Mouse (Mus musculus) limb, embryonic 12.5 days (tissue): ENCODE measurements around the gene Ube4b. TPM values are rescaled to one million over a fixed set of nuclear protein-coding genes. Genes with fewer than 3 reads are reported as not detected.

Experiments
- ATAC-seq: fragments of 200-750 bp; cut with Nextera tagmentation; 2 replicates; pipeline ENCODE4 v1.8.0; 2017; ENCODE audit warnings: low read depth, moderate TSS enrichment; ENCODE audit not compliant: insufficient number of reproducible peaks, insufficient read depth, low FRiP score, low TSS enrichment
- H3K27ac ChIP-seq: fragments of 300-500 bp; sonication (generic); 2 replicates; pipeline ENCODE4 v1.5.1; 2016; ENCODE audit warnings: mild to moderate bottlenecking, moderate library complexity
- H3K27me3 ChIP-seq: fragments of 300-500 bp; sonication (generic); 2 replicates; pipeline ENCODE4 v1.6.1; 2016; ENCODE audit warnings: mild to moderate bottlenecking, moderate library complexity
- H3K36me3 ChIP-seq: fragments of 300-500 bp; sonication (generic); 2 replicates; pipeline ENCODE4 v1.6.1; 2016; ENCODE audit warnings: mild to moderate bottlenecking, moderate library complexity
- H3K4me1 ChIP-seq: fragments of 300-500 bp; sonication (generic); replicated peaks from 2 replicates; pipeline ENCODE4 v1.6.1; 2016
- H3K4me2 ChIP-seq: fragments of 300-500 bp; sonication (generic); 2 replicates; pipeline ENCODE4 v1.6.1; 2016; ENCODE audit warnings: mild to moderate bottlenecking, moderate library complexity
- H3K4me3 ChIP-seq: fragments of 300-500 bp; sonication (generic); replicated peaks from 2 replicates; pipeline ENCODE4 v1.5.1; 2016; ENCODE audit warnings: mild to moderate bottlenecking
- H3K9ac ChIP-seq: fragments of 300-500 bp; sonication (generic); replicated peaks from 2 replicates; pipeline ENCODE4 v1.6.1; 2016; ENCODE audit warnings: mild to moderate bottlenecking, moderate library complexity
- H3K9me3 ChIP-seq: fragments of 300-500 bp; sonication (generic); 2 replicates; pipeline ENCODE4 v1.6.1; 2016; ENCODE audit warnings: mild to moderate bottlenecking, moderate library complexity
- WGBS: fragments of 180-500 bp; shearing (Covaris S2); methylation state at CpG from one replicate; pipeline ENCODE4 v1.1.7; 2016; 5-methylcytosine and 5-hydroxymethylcytosine counted together
- polyA plus RNA-seq: library from polyadenylated mRNA; unstranded; fragments of >200 nt; fragmentation: Nextera tagmentation; extraction: Ambion mirVana; gene quantifications from 2 replicates; pipeline ENCODE4 v1.2.1, GENCODE M21; 2016

Ube4b gene
- polyA plus RNA-seq, 1 experiment from 2014 or later: 55.1 TPM

DNA sequence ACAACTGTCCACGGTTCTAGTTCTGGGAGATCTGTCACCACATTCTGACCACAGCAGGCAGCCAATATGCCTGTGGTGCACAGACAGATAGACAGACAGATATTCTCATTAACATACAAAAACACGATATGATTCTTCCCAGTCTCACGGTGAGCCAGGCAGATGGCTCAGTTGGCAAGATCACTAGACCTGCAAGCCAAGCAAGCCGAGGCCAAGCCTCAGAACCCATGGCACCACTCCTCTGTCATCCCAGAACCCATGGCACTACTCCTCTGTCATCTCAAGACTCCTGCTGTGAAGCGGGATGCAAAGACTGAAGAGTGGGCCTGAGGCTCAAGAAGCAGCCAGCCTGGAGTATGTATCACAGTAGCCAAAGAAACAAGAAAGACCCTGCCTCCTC lies 3.0 kb upstream of the Ube4b start:
- H3K9ac ChIP-seq: no peak overlapping the region
- WGBS: 91% methylated on average over 5 of the region's 5 CpGs
- H3K9me3 ChIP-seq: no peaks in the 10 kb centered on the region
- H3K27me3 ChIP-seq: no peaks in the 10 kb centered on the region
- H3K4me3 ChIP-seq: no peak overlapping the region
- H3K27ac ChIP-seq: no peak overlapping the region
- no peaks in the 10 kb centered on the region for H3K36me3 ChIP-seq
- no peaks in the 10 kb centered on the region; the same call in 1 of the 2 replicates for H3K4me1 ChIP-seq
- no peak for ATAC-seq
- no peak overlapping the region for H3K4me2 ChIP-seq

DNA sequence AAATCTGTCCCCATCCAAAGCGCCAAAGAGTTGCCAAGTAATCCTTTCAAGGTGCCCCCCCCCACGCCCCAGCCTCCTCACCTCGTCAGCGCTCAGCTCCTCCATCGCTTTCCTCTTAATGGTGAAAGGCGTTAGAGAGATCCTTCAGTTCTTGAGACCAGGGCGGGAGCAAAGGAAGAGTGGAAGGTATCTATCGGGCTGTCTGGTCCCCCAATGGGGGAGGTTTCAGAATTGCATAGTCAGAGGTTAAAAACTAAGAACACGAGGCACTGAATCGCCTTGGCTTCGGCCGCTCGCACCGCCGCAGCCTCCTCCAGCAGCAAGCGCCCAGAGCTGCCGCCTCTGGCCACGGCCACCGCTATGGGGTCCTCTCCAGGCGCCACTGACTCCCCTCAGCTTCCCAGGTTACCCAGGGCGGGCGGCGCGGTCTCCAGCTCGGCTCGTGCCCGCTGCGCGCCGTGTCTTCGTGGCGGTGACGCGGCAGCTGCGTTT lies 702 bp downstream of the Ube4b start:
- H3K4me1 ChIP-seq: peaks cover 15% of the 10 kb centered on the region; the same call in 1 of the 2 replicates
- WGBS: under 1% methylated on average over 35 of the region's 35 CpGs
- peak; percentile 66; the same call in 1 of the 2 replicates for ATAC-seq

DNA sequence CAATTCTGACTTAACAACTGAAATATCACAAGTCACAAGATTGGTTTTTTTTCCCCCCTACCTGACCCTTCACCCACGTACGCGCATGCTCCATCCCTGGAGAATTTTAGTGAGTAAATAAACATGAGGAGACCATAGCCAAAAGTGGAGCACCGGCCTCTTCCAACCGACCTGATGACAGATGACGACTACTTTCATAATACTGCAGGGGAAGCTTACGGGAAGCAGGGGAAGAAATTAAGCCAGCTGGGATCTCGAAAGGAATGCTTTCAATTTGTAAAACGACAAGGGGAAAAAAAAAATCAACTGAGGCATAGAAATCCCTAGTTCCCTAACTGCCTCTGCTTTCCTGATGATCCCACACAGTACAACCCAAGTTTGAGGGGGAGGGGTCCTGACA lies 1.8 kb downstream of the Ube4b start:
- no peaks in the 10 kb centered on the region for H3K27me3 ChIP-seq
- peak overlapping the region; percentile 96 for H3K4me3 ChIP-seq
- H3K9ac ChIP-seq: peak overlapping the region; percentile 89
- ATAC-seq: no peak
- H3K4me2 ChIP-seq: peak overlapping the region; percentile 78
- H3K9me3 ChIP-seq: no peaks in the 10 kb centered on the region
- 0 out of 2 replicates have a peak, but pooled peaks cover 3% of the 10 kb centered on the region for H3K36me3 ChIP-seq
- H3K27ac ChIP-seq: 0 out of 2 replicates have a peak overlapping the region, but pooled peaks have one; percentile 29
- WGBS: under 1% methylated on average over 9 of the region's 9 CpGs
- H3K4me1 ChIP-seq: peaks cover 15% of the 10 kb centered on the region; the same call in 1 of the 2 replicates

More for the DNA sequence above, 702 bp downstream of the Ube4b start:
- Histone ChIP-seq H3K9ac (peak overlapping the region; percentile 89), H3K36me3 (no peaks in the 10 kb centered on the region), H3K9me3 (no peaks in the 10 kb centered on the region), H3K4me3 (peak overlapping the region; percentile 96), H3K27me3 (no peaks in the 10 kb centered on the region), H3K27ac (peak overlapping the region; percentile 98), H3K4me2 (peak overlapping the region; percentile 78)

DNA sequence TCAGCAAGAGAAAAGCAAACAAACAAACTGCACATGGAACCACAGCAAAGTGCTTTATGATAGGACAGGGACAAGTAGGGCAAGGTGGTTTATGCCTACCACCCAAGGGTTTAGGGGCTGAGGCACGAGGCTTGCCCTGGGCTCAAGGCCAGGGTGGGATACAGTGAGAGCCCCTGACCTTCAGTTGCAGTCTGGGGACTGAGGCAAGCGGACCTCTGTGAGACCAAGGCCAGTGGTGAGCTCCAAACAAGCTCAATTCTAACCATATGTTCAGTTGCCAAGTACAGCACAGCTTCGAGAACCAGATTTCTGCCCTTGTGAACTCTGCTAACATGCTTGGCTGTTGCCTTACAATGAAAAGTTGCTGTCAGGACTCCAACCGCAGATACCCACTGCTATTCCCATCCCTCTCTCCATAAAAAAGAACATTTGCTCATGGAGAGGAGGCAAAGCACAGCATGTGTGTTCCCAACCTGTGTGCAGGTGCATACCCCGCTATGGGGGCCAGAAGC lies 8.6 kb downstream of the Ube4b start:
- Histone ChIP-seq H3K4me1 (peaks cover 52% of the 10 kb centered on the region), H3K27ac (no peak overlapping the region), H3K9me3 (no peaks in the 10 kb centered on the region), H3K9ac (no peak overlapping the region), H3K36me3 (peaks cover 5% of the 10 kb centered on the region; the same call in 1 of the 2 replicates), H3K4me3 (no peak overlapping the region), H3K4me2 (no peak overlapping the region), H3K27me3 (no peaks in the 10 kb centered on the region)
- WGBS: 63% methylated on average over 5 of the region's 5 CpGs
- no peak for ATAC-seq

DNA sequence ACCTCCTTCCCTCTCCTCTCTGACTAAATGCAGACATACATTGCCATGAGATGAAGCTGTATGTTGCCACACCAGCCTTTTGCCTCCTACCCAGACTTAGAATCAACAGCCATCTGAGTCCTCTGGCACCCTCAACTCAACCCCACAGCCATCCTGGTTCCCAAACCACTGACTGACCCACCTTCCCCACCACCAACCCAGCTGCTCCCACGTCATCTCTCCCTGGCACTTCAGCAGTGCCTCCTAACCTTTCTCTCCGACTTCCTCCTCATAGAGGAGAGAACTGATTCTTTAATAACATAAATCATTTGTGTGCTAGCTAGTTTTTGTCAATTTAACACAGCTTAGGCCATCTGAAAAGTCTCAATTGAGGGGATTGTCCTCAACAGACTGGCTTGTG lies 9.6 kb downstream of the Ube4b start:
- H3K9ac ChIP-seq: no peak overlapping the region
- ATAC-seq: no peak
- peaks cover 9% of the 10 kb centered on the region for H3K36me3 ChIP-seq
- H3K4me2 ChIP-seq: no peak overlapping the region
- H3K4me3 ChIP-seq: no peak overlapping the region
- 77% methylated on average over 2 of the region's 2 CpGs for WGBS
- H3K4me1 ChIP-seq: peaks cover 49% of the 10 kb centered on the region
- H3K27me3 ChIP-seq: no peaks in the 10 kb centered on the region
- H3K27ac ChIP-seq: peak overlapping the region; percentile 79; the same call in 1 of the 2 replicates
- H3K9me3 ChIP-seq: no peaks in the 10 kb centered on the region

DNA sequence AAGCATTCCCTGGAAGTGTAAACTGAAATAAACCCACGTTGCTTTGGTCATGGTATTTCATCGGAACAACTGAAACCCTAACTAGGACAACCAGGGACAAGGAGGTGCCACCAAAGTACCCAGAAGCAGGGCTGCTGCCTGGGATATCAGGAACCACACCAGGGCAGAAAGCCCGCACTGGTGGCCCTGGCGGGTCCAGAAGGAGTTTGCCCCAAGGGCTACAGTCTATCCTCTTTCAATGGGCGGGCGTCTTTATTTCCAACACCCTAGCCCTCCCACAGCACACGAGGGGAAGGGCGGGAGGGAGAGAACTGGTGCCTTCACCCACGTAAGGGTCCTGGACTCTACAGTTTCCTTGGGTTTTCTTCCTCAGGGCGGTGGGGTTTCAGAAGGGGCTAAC lies 10.1 kb downstream of the Ube4b start:
- Histone ChIP-seq H3K27ac (peak overlapping the region; percentile 79), H3K27me3 (no peaks in the 10 kb centered on the region), H3K36me3 (peaks cover 9% of the 10 kb centered on the region), H3K9me3 (no peaks in the 10 kb centered on the region), H3K4me1 (peaks cover 44% of the 10 kb centered on the region), H3K4me3 (no peak overlapping the region), H3K4me2 (peak overlapping the region; percentile 34), H3K9ac (no peak overlapping the region)
- ATAC-seq: no peak
- WGBS: 60% methylated on average over 10 of the region's 10 CpGs

DNA sequence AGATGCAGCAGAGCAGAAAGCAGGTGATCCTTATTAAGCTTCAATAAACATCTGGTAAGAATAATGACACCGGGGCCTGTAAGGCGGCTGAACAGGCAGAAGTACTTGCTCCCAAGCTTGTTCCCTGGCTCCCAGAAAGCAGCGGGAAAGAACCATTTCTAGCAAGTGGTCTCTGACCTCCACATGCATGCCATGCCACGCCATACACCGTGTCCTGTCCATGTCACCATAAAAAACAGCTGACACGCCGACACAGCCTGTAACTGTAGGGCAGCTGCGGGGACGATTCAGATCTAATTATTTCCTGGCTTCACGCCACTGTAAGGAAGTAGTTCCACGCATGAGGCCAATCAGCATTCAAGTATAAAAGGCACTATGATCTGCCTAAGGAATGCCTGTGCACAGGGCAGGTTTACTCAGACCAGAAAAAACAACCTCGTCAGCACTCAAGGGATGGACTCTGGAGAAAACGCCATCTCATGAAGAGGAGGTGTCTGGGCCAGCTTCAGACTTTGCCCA lies 10.8 kb downstream of the Ube4b start:
- H3K4me1 ChIP-seq: peaks cover 43% of the 10 kb centered on the region
- peaks cover 11% of the 10 kb centered on the region for H3K36me3 ChIP-seq
- H3K4me2 ChIP-seq: peak overlapping the region; percentile 34
- no peaks in the 10 kb centered on the region for H3K9me3 ChIP-seq
- H3K4me3 ChIP-seq: no peak overlapping the region
- peak overlapping the region; percentile 79 for H3K27ac ChIP-seq
- ATAC-seq: peak; percentile 45; the same call in 1 of the 2 replicates
- H3K27me3 ChIP-seq: no peaks in the 10 kb centered on the region
- WGBS: 9% methylated on average over 13 of the region's 13 CpGs
- no peak overlapping the region for H3K9ac ChIP-seq

DNA sequence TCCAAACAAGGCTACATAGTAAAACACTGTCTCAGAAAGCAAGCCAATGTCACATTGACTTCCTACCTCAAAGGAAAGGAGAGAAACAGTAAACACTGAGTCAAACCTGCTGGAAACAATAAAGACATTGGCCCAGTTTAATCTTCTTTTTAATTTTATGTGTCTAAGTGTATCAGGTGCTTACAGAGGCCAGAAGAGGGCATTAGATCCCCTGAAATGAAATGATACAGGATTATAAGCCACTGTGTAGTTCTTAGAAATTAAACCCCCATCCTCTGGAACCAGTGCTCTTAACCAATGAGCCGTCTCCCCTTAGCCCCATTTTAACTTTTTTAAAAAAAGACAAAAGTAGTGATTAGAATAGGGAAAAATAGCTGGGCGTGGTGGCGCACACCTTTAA lies 12.3 kb downstream of the Ube4b start:
- no peak overlapping the region for H3K4me3 ChIP-seq
- 93% methylated on average over 3 of the region's 3 CpGs for WGBS
- no peak overlapping the region for H3K27ac ChIP-seq
- H3K36me3 ChIP-seq: peaks cover 16% of the 10 kb centered on the region
- H3K9me3 ChIP-seq: no peaks in the 10 kb centered on the region; the same call in 1 of the 2 replicates
- H3K9ac ChIP-seq: no peak overlapping the region
- no peak overlapping the region for H3K4me2 ChIP-seq
- H3K4me1 ChIP-seq: peaks cover 43% of the 10 kb centered on the region
- H3K27me3 ChIP-seq: no peaks in the 10 kb centered on the region
- ATAC-seq: no peak

DNA sequence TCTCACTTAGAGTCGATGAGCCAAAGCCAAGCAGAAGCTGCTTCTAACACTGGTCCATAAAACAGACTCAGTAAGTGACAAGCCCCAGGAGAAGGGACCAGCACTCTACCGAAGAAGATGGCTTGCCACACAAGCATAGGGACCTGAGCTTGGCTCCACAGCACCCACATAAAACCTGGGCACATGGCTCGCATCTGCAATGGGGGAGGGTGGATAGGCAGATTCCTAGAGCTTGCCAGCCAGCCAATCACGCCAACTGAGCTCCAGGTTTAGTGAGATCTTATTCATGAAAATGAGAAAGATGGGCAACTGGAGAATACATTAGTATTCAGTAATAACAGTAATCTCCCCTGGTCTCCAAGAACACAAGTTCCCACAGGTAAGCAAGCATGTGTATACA lies 16.8 kb downstream of the Ube4b start:
- Histone ChIP-seq H3K4me3 (no peak overlapping the region), H3K27me3 (no peaks in the 10 kb centered on the region), H3K4me2 (no peak overlapping the region), H3K9me3 (no peaks in the 10 kb centered on the region; the same call in 1 of the 2 replicates), H3K9ac (no peak overlapping the region), H3K4me1 (peaks cover 21% of the 10 kb centered on the region), H3K36me3 (peaks cover 28% of the 10 kb centered on the region), H3K27ac (no peak overlapping the region)
- no peak for ATAC-seq
- WGBS: 89% methylated on average over 4 of the region's 4 CpGs

DNA sequence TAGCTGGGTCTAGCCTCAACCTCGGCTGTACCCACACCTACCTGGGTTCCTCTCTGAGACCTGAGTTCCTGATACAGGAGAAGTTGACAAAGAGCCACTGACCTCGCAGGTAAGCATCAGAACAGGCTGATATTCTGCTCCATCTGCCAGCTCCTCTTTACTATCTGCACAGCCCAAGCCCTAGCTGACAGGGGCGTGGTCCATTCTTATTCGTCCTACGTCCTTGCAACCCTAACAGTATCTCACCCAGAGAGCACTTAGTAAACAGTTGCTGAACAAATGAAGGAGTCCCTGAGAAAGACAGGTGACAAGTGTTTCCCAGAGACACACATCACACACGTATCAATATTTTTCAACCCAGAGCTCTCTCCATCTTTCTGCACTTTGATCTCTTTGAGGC lies 18.2 kb downstream of the Ube4b start:
- Histone ChIP-seq H3K27me3 (no peaks in the 10 kb centered on the region), H3K9me3 (no peaks in the 10 kb centered on the region; the same call in 1 of the 2 replicates), H3K27ac (no peak overlapping the region), H3K9ac (no peak overlapping the region), H3K4me2 (no peak overlapping the region), H3K4me3 (no peak overlapping the region), H3K36me3 (peaks cover 28% of the 10 kb centered on the region), H3K4me1 (peaks cover 34% of the 10 kb centered on the region)
- no peak for ATAC-seq
- WGBS: 95% methylated on average over 6 of the region's 6 CpGs

DNA sequence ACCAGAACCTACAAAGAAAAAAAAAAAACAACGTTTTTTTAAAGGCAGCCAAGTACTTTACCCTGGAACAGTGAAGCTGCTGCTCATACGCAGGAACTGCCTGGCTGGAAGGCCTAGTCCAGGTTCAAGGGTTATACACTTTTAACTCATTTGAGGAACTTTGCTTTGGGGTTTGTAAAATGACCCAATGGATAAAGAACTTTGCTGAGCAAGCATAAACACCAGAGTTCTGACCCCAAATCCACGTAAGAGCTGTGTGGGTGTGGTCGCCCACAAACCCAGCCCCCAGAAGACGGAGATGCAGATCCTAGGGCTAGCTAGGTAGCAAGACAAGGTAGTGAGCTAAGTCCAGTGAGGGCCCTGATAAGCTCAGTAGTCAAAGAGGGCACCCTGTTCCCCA lies 19.1 kb downstream of the Ube4b start:
- WGBS: 85% methylated on average over 5 of the region's 5 CpGs
- no peak for ATAC-seq

More for the DNA sequence above, 19.1 kb downstream of the Ube4b start:
- Histone ChIP-seq H3K9me3 (no peaks in the 10 kb centered on the region; the same call in 1 of the 2 replicates), H3K4me1 (peaks cover 43% of the 10 kb centered on the region), H3K4me3 (no peak overlapping the region), H3K27me3 (no peaks in the 10 kb centered on the region), H3K36me3 (peaks cover 25% of the 10 kb centered on the region), H3K4me2 (no peak overlapping the region), H3K9ac (no peak overlapping the region), H3K27ac (0 out of 2 replicates have a peak overlapping the region, but pooled peaks have one; percentile 8)
